31 mouse cellular contexts compared by ENCODE assay signal in genomic region chr12:32805559-32805958, GRCm38 (mm10).
"Had no signal": no experiment of that assay in that cellular context is flagged by ENCODE, and none has a peak within 500 bp of the region (broad histone marks: within the 10 kb centered on the region; RNA-seq: fewer than 3 reads in every experiment).

No protein-coding gene starts in this region.

- H3K9me3 ChIP-seq: heart, embryonic 10.5 days; heart, embryonic 12.5 days; heart, embryonic 13.5 days; heart, embryonic 15.5 days; hindbrain, embryonic 10.5 days; hindbrain, embryonic 12.5 days; hindbrain, embryonic 13.5 days; hindbrain, embryonic 15.5 days; intestine, embryonic 15.5 days; kidney, embryonic 15.5 days had no signal

- H3K27me3 ChIP-seq: heart, embryonic 12.5 days; heart, embryonic 13.5 days; heart, embryonic 15.5 days; hindbrain, embryonic 12.5 days; hindbrain, embryonic 13.5 days; hindbrain, embryonic 15.5 days; intestine, embryonic 15.5 days; kidney, embryonic 15.5 days had no signal

- DNase-seq: heart, postnatal 10 days; heart, postnatal 14 days; heart, postnatal 36 days; heart, postnatal 4 days; kidney, adult 11 months; kidney, adult 18-20 months; kidney, adult 2 months; kidney, adult 8-10 months; kidney, adult 9 months; kidney, postnatal 10 days; kidney, postnatal 14 days; kidney, postnatal 25 days; kidney, postnatal 36 days; kidney, postnatal 4 days; layer of hippocampus, adult 9-11 months; layer of hippocampus, postnatal 36 days had no signal

- H3K36me3 ChIP-seq: heart, embryonic 10.5 days; heart, embryonic 12.5 days; heart, embryonic 13.5 days; heart, embryonic 15.5 days; hindbrain, embryonic 10.5 days; hindbrain, embryonic 12.5 days; hindbrain, embryonic 13.5 days; hindbrain, embryonic 15.5 days; intestine, embryonic 15.5 days; kidney, embryonic 15.5 days had no signal

- H3K9ac ChIP-seq: heart, embryonic 12.5 days; heart, embryonic 13.5 days; heart, embryonic 15.5 days; hindbrain, embryonic 12.5 days; hindbrain, embryonic 13.5 days; hindbrain, embryonic 14.5 days; hindbrain, embryonic 15.5 days; intestine, embryonic 15.5 days; kidney, embryonic 15.5 days had no signal

- H3K4me1 ChIP-seq: heart, embryonic 10.5 days; heart, embryonic 12.5 days; heart, embryonic 13.5 days; heart, embryonic 15.5 days; hindbrain, embryonic 10.5 days; hindbrain, embryonic 12.5 days; hindbrain, embryonic 13.5 days; hindbrain, embryonic 15.5 days; intestine, embryonic 15.5 days; kidney, embryonic 15.5 days had no signal

- H3K4me3 ChIP-seq: heart, embryonic 10.5 days; heart, embryonic 12.5 days; heart, embryonic 13.5 days; heart, embryonic 15.5 days; hindbrain, embryonic 10.5 days; hindbrain, embryonic 12.5 days; hindbrain, embryonic 13.5 days; hindbrain, embryonic 15.5 days; intestine, embryonic 15.5 days; kidney, embryonic 15.5 days; layer of hippocampus, adult 2 months; left cerebral cortex, adult 2 months had no signal

- H3K27ac ChIP-seq: heart, embryonic 10.5 days; heart, embryonic 13.5 days; heart, embryonic 15.5 days; hindbrain, embryonic 10.5 days; hindbrain, embryonic 12.5 days; hindbrain, embryonic 13.5 days; hindbrain, embryonic 14.5 days; hindbrain, embryonic 15.5 days; hindbrain, postnatal 0 days; intestine, embryonic 15.5 days; kidney, embryonic 15.5 days; kidney, postnatal 0 days; layer of hippocampus, adult 2 months; left cerebral cortex, adult 2 months had no signal
